Comparison of ENCODE assay signal across 34 mouse cellular contexts in the genomic region with DNA sequence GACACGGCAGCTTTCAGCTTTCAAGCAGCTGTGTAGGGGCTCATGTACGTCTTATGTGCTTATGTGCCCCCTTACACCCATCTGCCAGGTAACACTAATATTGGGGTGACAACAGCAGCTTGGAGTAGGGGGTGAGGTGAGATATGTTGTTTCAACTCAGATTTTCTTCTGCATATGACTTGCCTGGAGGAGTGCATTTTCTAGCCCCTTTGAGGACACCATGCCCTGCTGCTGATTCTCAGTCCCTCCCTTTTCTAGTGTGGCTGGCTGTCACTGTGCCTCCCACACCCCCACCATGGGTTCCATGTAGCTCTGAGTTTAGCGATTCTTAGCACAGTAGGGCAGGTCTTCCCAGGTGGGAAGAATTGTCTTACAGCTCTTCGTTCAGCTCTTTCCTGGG.
"Had no signal": no experiment of that assay in that cellular context is flagged by ENCODE, and none has a peak within 500 bp of the region (broad histone marks: within the 10 kb centered on the region; RNA-seq: fewer than 3 reads in every experiment).

No protein-coding gene starts in this region.

- H3K9ac ChIP-seq: heart, embryonic 12.5 days; heart, embryonic 13.5 days; heart, embryonic 15.5 days; hindbrain, embryonic 12.5 days; hindbrain, embryonic 13.5 days; hindbrain, embryonic 14.5 days; hindbrain, embryonic 15.5 days; intestine, embryonic 15.5 days; kidney, embryonic 15.5 days had no signal

- H3K4me1 ChIP-seq: heart, embryonic 13.5 days; heart, embryonic 15.5 days; hindbrain, embryonic 10.5 days; hindbrain, embryonic 12.5 days; hindbrain, embryonic 13.5 days; hindbrain, embryonic 15.5 days; intestine, embryonic 15.5 days; kidney, embryonic 15.5 days had no signal

- H3K27me3 ChIP-seq: heart, embryonic 12.5 days; heart, embryonic 13.5 days; heart, embryonic 15.5 days; hindbrain, embryonic 12.5 days; hindbrain, embryonic 13.5 days; hindbrain, embryonic 15.5 days; intestine, embryonic 15.5 days; kidney, embryonic 15.5 days had no signal

- H3K4me3 ChIP-seq: heart, embryonic 10.5 days; heart, embryonic 12.5 days; heart, embryonic 13.5 days; heart, embryonic 15.5 days; hindbrain, embryonic 10.5 days; hindbrain, embryonic 12.5 days; hindbrain, embryonic 13.5 days; hindbrain, embryonic 15.5 days; intestine, embryonic 15.5 days; kidney, embryonic 15.5 days; layer of hippocampus, adult 2 months had no signal

- ATAC-seq: hindbrain, embryonic 16.5 days; hindbrain, postnatal 0 days; inflammation-experienced regulatory T-cells, adult 6 months; intestine, embryonic 15.5 days; intestine, embryonic 16.5 days; intestine, postnatal 0 days had no signal

- H3K4me2 ChIP-seq: heart, embryonic 11.5 days; heart, embryonic 12.5 days; heart, embryonic 13.5 days; heart, embryonic 15.5 days; hindbrain, embryonic 12.5 days; hindbrain, embryonic 13.5 days; hindbrain, embryonic 14.5 days; hindbrain, embryonic 15.5 days; intestine, embryonic 15.5 days; kidney, embryonic 15.5 days had no signal

- H3K27ac ChIP-seq: heart, embryonic 10.5 days; heart, embryonic 13.5 days; heart, embryonic 15.5 days; hindbrain, embryonic 10.5 days; hindbrain, embryonic 12.5 days; hindbrain, embryonic 13.5 days; hindbrain, embryonic 14.5 days; hindbrain, embryonic 15.5 days; hindbrain, postnatal 0 days; intestine, embryonic 15.5 days; kidney, embryonic 15.5 days; kidney, postnatal 0 days; layer of hippocampus, adult 2 months had no signal

- H3K9me3 ChIP-seq: heart, embryonic 10.5 days; heart, embryonic 12.5 days; heart, embryonic 13.5 days; heart, embryonic 15.5 days; hindbrain, embryonic 10.5 days; hindbrain, embryonic 12.5 days; hindbrain, embryonic 13.5 days; hindbrain, embryonic 15.5 days; intestine, embryonic 15.5 days; kidney, embryonic 15.5 days had no signal

- DNase-seq: heart, postnatal 10 days; heart, postnatal 14 days; heart, postnatal 36 days; heart, postnatal 4 days; kidney, adult 11 months; kidney, adult 18-20 months; kidney, adult 2 months; kidney, adult 8-10 months; kidney, adult 9 months; kidney, postnatal 10 days; kidney, postnatal 14 days; kidney, postnatal 36 days; kidney, postnatal 4 days; layer of hippocampus, adult 9-11 months; layer of hippocampus, postnatal 36 days had no signal
